7 mouse cellular contexts compared by ENCODE assay signal in the genomic region with DNA sequence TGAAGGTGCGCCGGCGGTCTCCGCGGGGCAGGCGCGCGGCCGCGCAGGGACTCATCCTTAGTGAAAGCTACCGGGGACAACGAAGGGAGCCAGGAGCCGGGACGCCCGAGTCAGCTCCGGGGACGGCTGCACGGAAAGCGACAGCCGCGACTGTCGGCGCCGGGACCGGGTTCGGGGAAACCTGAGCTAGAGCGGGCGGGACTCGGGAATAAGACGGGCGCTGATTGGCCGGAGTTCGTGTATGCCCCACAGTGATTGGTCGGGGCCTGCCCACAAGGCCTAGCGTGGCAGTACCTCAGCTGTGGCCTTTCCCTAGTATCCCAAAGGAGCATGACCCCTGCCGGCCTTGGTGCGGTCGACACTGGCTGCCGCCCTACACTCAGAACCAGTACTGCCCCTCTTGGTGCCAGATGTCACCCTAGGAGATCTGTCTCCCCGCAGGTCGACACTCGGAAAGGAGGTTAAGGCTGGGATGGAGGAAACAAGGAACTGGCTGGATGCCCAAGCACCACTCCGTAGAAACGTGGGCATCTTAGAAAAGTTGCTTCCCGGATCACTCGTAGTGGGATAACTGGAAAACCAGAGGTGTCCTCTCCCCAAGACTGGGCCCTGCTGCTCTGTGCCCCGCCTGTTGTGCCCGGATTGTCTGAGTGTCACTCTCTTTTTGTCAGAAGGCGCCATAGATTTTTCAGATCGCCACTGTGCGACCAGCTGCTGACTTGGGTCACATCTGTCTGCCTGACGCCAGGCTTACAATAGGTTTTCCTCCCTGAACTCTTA. TPM values are rescaled to one million over a fixed set of nuclear protein-coding genes. Genes with fewer than 3 reads are reported as not detected.
DNase-seq lines count a peak whose midpoint lies in the region; ATAC-seq lines count a peak whose summit lies in the region.

A gene (minus strand): TSS at position 193 of the 780 bp plus-strand sequence.

- 0% methylated on average over 52 of the region's 52 CpGs for WGBS in intestine, embryonic 15.5 days
- WGBS in midbrain, embryonic 10.5 days: under 1% methylated on average over 52 of the region's 52 CpGs

- intact Hi-C loops in left cerebral cortex, postnatal 25 days (cut with DNase I): no loop called here

- peak; percentile 99 for ATAC-seq in intestine, embryonic 15.5 days

- no peaks in the 10 kb centered on the region for H3K9me3 ChIP-seq in intestine, embryonic 15.5 days
- H3K9me3 ChIP-seq in midbrain, embryonic 10.5 days (replicated peaks): no peaks in the 10 kb centered on the region

- peak within 1 kb of the TSS; percentile 98 for H3K27ac ChIP-seq in intestine, embryonic 15.5 days
- peak within 1 kb of the TSS; percentile 100 for H3K27ac ChIP-seq in midbrain, embryonic 10.5 days (replicated peaks)

- H3K4me3 ChIP-seq in intestine, embryonic 15.5 days (replicated peaks): peak within 1 kb of the TSS; percentile 86
- H3K4me3 ChIP-seq in midbrain, embryonic 10.5 days: peak within 1 kb of the TSS; percentile 96

- no peaks in the 10 kb centered on the region for H3K27me3 ChIP-seq in intestine, embryonic 15.5 days (replicated peaks)
- no peaks in the 10 kb centered on the region for H3K27me3 ChIP-seq in midbrain, embryonic 10.5 days (ENCODE audit: low read depth, poor library complexity, severe bottlenecking)

- peak within 1 kb of the TSS; percentile 91 for H3K9ac ChIP-seq in intestine, embryonic 15.5 days

- H3K4me2 ChIP-seq in intestine, embryonic 15.5 days (replicated peaks): peak within 1 kb of the TSS; percentile 75

- no peaks in the 10 kb centered on the region for H3K36me3 ChIP-seq in intestine, embryonic 15.5 days
- H3K36me3 ChIP-seq in midbrain, embryonic 10.5 days: 0 out of 2 replicates have a peak, but pooled peaks cover 6% of the 10 kb centered on the region

- DNase-seq in adrenal gland, adult 18-20 months (ENCODE audit: low spot score in 2 of 2): peak; percentile 97 to 99
- peak; percentile 96 for DNase-seq in embryo, embryonic 11 days
- DNase-seq in gastrocnemius, postnatal 25 days: peak; percentile 97
- DNase-seq in left cerebral cortex, postnatal 25 days (ENCODE audit: low spot score in 2 of 2): peak; percentile 99
- DNase-seq in midbrain, embryonic 10.5 days (ENCODE audit: low spot score): peak; percentile 98
- DNase-seq in right cerebral cortex, postnatal 4 days: peak; percentile 97

- peaks cover 5% of the 10 kb centered on the region; the same call in 1 of the 2 replicates for H3K4me1 ChIP-seq in intestine, embryonic 15.5 days (replicated peaks)
- peaks cover 18% of the 10 kb centered on the region for H3K4me1 ChIP-seq in midbrain, embryonic 10.5 days

RNA-seq across cellular contexts. Expression of the gene that starts here (rescaled TPM):
- 10 to 100 TPM; 24.0 to 43.4 TPM for total RNA-seq in adrenal gland, adult 18-20 months (2021)
- total RNA-seq in gastrocnemius, postnatal 25 days (2021): 10 to 100 TPM; 59.4 to 60.6 TPM
- polyA plus RNA-seq in intestine, embryonic 15.5 days (2015; fragmentation: Nextera tagmentation; extraction: Ambion mirVana): 27.8 and 29.4 TPM in 2 replicates
- total RNA-seq in left cerebral cortex, postnatal 25 days (2021): 10 to 100 TPM; 21.4 to 22.4 TPM
- 31.5 and 36.0 TPM in 2 replicates for polyA plus RNA-seq in midbrain, embryonic 10.5 days (2016; fragmentation: Nextera tagmentation; extraction: Ambion mirVana)

Comparison
In these comparisons a context has a peak if more than half of its experiments do, and no peak if none do; other contexts are left out.
1. Peak in every context shown above with its lines: DNase-seq, ATAC-seq, H3K4me3 ChIP-seq and H3K27ac ChIP-seq.